Mouse (Mus musculus) thymus, postnatal 14 days (tissue): ENCODE results near the gene 9030612E09Rik.

Experiments
- DNase-seq: peaks from one replicate; pipeline ENCODE4 v3.0.0; 2021

9030612E09Rik gene

GRCm38 (mm10) chr10:43174326-43175155, at the start of gene 9030612E09Rik, which contains the start of gene Sobp:
Gene 9030612E09Rik (plus strand): TSS chr10:43174704.
Gene Sobp (minus strand): TSS chr10:43174530.
- DNase-seq: peak; percentile 33

DNA sequence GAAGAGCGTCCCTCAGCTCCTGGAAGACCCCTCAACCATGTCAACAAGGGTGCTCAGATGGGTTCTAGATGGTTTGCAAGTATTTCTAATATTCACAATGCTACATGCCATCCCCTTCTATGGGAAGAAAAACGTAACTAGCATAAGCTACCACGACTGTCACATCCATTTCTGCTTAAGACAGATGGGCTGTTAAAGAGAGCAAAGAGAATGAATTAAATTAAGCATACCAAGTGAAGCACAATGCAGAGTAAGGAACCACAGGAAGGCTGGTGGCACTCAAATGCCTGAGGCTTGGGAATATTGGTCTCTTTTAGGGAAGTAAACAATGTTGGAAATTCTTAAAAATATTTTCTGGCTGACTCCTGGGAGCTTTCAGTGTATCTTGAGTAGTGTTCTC, 45.8 kb upstream of the 9030612E09Rik start:
- DNase-seq: no peak

- no peak for DNase-seq
These were observed 40.5 kb upstream of the 9030612E09Rik start for GRCm38 (mm10) chr10:43134027-43134426.

DNA sequence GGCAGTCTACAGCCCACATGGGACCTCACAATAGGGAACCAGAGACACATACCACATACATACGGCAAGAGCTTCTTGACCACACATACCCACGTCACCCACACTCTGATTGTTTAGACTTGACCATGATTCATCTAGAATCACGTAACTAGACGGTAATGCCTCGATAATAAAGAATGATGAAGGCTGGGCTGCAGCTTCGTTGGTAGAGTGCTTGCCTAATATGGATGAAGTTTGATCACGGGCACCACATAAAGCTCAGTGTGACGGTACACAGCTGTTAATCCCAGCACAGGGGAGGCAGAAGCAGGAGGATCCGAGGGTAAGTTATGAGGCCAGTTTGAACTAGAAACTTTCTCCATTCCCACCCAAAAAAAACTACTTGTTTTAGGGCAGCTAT, 31.3 kb upstream of the 9030612E09Rik start:
- no peak for DNase-seq

- DNase-seq: no peak
These were observed 26.0 kb upstream of the 9030612E09Rik start for GRCm38 (mm10) chr10:43148456-43148855.

DNA sequence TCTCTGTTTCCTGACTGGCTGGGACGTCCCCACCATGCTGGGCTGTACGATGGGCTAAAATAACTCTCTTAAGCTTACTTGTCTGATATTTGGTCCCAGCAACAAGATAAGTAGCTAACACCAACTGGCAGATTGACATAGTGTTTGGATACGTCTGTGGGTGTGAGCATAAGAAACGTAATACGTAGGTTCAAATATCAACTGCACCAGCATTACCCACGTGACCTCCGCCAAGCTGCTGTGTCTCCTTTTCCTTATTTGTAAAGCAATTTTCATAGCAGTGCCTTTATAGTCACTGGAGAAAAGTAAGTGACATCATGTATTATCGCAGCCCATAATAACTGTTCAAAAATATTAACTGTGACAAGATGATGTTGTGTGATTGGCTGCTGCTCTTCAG, 21.9 kb upstream of the 9030612E09Rik start:
- DNase-seq: no peak

DNA sequence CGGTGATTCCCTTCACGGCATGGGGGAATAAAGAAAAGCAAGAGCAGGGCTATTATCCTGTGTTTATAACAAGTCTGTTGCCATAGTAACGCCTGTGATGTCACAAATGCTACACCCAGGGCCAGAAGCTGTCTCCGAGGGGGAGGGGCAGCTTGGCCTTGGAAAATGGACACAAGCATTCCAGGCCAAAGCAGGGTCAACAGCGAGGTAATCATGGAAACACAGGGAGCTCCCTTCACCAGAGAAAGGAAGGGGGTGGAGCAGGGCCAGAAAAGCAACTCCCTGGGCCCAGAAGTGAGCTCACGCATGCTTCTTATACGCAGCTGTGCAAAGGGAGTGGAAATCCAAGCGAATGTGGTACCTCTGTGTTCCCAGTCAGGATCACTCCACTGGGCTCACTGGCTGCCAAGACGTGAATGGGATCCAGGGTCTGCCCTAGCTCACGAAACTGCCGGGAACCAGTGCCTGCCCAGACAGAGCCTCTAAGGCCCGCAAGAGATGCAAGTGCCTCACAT, 19.4 kb upstream of the 9030612E09Rik start:
- no peak for DNase-seq

DNA sequence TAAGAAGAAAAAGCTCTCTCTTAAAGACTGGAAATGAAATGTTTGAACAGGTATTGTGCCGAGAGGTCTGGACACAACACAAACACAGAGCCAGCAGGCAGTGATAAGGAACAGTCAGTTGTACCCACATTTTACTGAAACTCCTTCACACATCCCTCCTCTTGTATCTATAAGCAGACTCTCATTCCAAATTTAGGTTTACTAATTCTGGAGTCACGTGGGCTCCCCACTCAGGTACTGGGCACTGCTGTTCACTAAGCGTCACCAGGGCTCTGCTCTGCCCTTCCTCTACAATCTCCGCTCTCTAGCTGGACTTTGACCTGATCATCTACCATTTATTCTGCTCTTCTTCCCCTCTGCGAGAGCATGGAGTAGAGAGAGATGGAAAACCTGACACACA, 15.6 kb upstream of the 9030612E09Rik start:
- DNase-seq: no peak

- no peak for DNase-seq
These were observed 15.2 kb upstream of the 9030612E09Rik start for GRCm38 (mm10) chr10:43159333-43159732.

DNA sequence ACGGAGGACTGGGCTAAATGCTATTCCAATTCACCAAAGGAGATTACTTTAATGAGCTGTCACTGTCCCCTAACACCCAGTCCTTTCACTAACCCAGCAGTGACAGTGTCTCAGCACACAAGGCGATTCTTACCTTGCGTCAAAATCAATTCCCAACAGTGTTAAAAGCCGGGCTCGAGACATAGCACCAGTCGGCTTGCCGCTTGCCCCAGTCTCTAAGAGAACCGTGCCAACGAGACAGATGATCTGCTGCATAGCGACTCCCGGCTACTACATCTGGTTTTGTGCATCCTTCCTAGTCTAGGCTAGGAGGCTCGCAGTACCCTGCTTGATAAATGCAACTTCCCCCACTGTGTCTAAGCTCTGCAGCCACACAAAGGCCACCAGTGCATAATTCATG, 12.2 kb upstream of the 9030612E09Rik start:
- DNase-seq: no peak

DNA sequence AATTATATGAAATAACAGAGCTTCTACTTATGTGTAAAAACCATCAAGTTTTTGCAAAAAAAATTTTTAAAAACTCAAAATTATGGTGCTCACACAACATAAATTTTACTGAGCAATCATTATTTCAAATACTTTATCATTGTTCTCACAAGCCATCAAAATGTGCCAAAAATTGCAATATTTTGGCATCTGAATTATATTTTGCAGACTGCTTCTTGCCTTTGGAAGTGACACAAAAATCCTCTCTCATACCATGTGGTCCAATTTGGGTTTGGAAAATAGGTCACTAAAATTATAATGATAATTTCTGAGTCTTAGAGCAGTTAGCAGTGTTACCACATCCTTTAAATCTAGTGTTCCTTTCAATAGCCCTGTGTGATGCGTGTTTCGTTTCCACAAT, 10.1 kb upstream of the 9030612E09Rik start:
- DNase-seq: no peak

- no peak for DNase-seq
These were observed 8.4 kb upstream of the 9030612E09Rik start for GRCm38 (mm10) chr10:43166146-43166545.

GRCm38 (mm10) chr10:43166817-43167216, 7.7 kb upstream of the 9030612E09Rik start:
- no peak for DNase-seq

- no peak for DNase-seq
These were observed 5.7 kb upstream of the 9030612E09Rik start for GRCm38 (mm10) chr10:43168847-43169246.

DNA sequence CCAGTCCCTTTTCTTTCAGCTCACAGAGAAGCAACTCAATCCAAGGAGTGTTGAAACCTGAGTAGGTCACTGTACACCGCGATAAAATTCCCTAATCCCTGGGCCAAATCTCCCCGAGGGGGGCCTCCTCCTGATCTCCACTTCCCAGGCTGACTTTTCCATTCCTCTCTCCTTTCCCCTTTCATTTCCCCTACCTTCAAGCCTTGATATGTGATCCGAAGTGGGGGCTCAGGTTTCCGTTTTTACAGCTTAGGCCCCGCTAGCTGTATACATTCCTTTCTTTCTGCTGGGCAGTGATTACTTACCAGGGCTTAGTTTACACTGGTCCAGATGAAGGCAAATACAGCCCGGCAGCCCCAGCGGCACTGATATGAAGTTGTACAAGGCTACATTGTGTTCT, 3.4 kb upstream of the 9030612E09Rik start:
- DNase-seq: no peak

DNA sequence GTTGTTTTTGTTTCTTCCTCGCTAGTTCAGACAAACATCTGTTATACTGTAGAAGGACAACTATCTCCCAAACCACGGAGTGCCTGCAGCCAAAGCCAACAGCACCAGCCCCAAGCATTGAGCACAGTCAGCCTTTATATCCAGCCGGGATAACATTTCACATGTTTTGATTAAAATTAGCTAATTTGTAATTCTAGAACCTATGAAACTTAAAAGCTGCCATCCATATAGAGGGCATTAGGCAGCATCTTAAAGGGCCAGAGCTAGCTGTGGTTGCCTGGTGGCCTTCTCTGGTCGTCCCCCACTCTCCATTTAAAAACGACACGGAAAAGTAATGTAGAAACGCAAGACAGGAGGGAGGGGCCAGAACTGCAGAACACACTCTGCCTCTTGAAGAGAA, 2.4 kb upstream of the 9030612E09Rik start:
- DNase-seq: no peak

DNA sequence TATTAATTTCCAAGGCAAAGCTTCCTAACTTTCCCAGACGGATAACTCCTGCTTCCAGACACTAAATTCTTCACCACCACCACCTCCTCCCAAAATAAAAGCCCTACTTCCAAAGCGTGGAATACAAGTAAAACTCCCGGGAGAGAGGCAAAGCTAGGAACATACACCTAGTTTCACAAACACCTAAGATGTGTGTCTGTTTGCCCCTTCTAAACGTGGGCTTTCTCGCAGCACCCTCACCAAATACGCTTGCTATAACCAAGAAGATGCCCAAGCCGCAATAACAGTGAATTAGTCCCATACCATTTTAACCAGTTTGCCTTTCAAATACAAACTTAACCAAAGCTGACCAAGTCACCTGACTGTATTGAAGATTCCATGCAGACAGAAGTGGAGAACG, 1.9 kb upstream of the 9030612E09Rik start:
- no peak for DNase-seq

DNA sequence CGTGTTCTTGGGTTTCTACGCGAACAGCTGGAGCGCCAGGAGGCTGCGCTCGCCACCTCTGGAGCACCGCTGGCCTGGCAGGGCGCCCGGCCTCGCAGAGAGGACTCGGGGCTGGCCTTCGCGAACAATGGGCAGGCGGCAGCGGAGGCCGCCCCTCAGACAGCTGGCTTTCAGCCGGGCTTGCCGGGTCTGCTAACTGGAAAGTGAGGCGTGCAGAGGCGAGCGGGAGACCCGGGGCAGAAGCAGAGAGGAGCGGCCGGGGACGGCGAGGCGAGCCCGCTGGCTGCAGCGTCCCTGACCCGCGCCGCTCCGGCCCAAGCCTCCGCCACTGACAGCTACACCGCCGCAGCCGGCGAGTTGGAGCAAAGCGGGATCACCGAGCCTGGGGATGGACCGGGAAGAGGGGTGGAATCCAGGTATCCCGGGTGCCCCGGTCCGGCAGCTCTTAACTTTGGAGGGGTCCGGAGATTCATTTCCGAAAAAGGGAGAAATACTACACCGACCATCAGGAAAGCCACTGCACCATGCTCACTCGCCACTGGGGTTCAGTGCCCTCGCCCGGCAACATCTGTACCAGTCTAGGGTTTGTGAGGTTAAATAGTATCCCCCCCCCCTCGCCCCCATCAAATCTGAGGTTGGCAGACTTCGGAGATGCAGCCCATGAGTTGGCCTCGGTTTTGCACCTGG, 1.2 kb upstream of the 9030612E09Rik start:
- DNase-seq: peak; percentile 4

GRCm38 (mm10) chr10:43173828-43174325, 627 bp upstream of the 9030612E09Rik start:
- peak; percentile 23 for DNase-seq

GRCm38 (mm10) chr10:43175156-43175601, 675 bp downstream of the 9030612E09Rik start:
- no peak for DNase-seq

DNA sequence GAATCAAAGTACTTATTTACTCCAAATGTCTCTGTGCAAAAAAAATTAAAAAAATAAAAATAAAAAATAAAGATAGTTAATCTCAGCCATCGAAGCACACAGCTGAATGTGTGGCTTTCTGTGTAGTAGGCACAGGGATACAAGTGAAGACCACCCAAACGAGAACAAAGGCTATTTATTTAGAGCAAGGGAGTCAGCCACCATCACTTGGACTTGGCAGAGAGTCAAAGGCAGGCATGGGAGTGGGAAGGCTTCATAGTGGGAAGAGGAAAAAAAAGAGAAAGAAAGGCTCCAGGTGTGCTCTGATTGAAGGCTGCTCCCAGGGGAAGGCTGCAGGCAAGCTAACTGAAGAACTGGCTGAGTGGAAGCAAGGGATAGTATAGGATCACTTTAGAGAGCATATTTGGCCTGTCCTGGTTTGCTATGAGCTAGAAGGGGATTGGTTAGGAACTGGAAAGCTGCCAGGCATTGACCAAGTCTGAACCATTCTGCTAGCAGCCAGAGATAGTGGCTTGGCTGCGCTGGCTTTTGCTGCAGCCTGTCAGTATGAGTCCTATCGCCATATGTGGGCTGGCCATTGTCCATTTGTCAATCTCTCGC, 5.9 kb downstream of the 9030612E09Rik start:
- no peak for DNase-seq

DNA sequence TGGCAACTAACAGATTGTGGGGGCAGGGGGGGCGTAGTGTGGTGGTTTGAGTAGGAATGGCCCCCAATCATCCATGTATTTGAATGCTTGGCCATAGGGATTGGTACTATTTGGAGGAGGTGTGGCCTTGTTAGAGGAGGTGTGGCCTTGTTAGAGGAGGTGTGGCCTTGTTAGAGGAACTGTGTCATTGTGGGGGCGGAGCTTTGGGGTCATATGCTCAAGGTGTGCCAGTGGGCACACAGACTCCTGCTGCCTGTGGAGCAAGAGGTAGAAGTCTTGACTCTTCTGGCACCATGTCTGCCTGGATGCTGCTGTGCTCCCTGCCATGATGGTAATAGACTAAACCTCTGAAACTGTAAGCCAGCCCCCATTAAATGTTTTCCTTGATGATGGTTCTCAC, 25.7 kb downstream of the 9030612E09Rik start:
- DNase-seq: no peak

DNA sequence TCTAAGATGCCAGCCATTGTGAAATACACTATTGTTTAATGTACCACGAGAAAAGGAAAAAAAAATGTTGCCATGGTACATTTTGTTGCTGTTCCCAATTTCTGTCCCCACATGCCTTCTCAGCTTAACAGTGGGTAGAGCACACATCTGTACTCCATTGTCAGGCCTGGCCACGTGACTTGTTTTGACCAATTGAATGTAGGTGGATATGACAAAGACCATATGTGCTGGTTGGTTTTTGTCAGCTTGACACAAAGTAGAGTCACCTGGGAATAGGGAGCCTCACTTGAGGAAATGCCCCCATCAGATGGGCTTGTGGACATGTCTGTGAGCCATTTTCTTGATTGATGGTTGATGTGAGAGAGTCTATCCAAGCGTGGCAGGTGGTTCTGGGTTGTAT, 29.4 kb downstream of the 9030612E09Rik start:
- DNase-seq: no peak
